Mouse (Mus musculus): ENCODE results near the gene Wsb2. TPM values are rescaled to one million over a fixed set of nuclear protein-coding genes. Genes with fewer than 3 reads are reported as not detected.
A peak's percentile ranks its signal among the peaks of the same experiment; 100 is the strongest.

The Wsb2 gene
- polyA plus RNA-seq, 2 experiments, result 59.5 to 69.4 TPM

GRCm38 (mm10) chr5:117356365-117357128 is 557 bp upstream of the Wsb2 start:
- H3K27me3 ChIP-seq (ENCODE audit: control insufficient read depth, insufficient read depth, low read length), result no peaks in the 10 kb centered on the region
- DNase-seq (ENCODE audit: low spot score) (no peak), ATAC-seq (ENCODE audit: low FRiP score, low read depth) (peak; percentile 38; the same call in 1 of the 2 replicates)
- H3K36me3 ChIP-seq (ENCODE audit: control insufficient read depth, insufficient read depth, low read length), result no peaks in the 10 kb centered on the region
- peaks cover 23% of the 10 kb centered on the region for H3K4me1 ChIP-seq (ENCODE audit: control insufficient read depth, insufficient read depth, low read length)
- H3K4me3 ChIP-seq (replicated peaks; ENCODE audit: low read length), result peak overlapping the region; percentile 95
- no peak for TF ChIP-seq POLR2A (IDR thresholded peaks at IDR 0.05; ENCODE audit: borderline replicate concordance, extremely low read depth, insufficient read depth, insufficient read length)
- 1% methylated on average over 20 of the region's 24 CpGs for WGBS
- H3K4me2 ChIP-seq (replicated peaks; ENCODE audit: low read depth, low read length, severe bottlenecking), result peak overlapping the region; percentile 73
- H3K9me3 ChIP-seq (ENCODE audit: control insufficient read depth, low read length), result no peaks in the 10 kb centered on the region
- peak overlapping the region; percentile 87 for H3K27ac ChIP-seq (replicated peaks; ENCODE audit: low read depth, low read length)
- H3K9ac ChIP-seq (ENCODE audit: low read depth, low read length, severe bottlenecking), result peak overlapping the region; percentile 89

GRCm38 (mm10) chr5:117357478-117358247 is 559 bp downstream of the Wsb2 start:
- Histone ChIP-seq H3K4me3 (replicated peaks; ENCODE audit: low read length) (peak overlapping the region; percentile 95), H3K4me2 (replicated peaks; ENCODE audit: low read depth, low read length, severe bottlenecking) (peak overlapping the region; percentile 73), H3K9ac (ENCODE audit: low read depth, low read length, severe bottlenecking) (peak overlapping the region; percentile 89), H3K9me3 (ENCODE audit: control insufficient read depth, low read length) (no peaks in the 10 kb centered on the region), H3K36me3 (ENCODE audit: control insufficient read depth, insufficient read depth, low read length) (no peaks in the 10 kb centered on the region), H3K27ac (replicated peaks; ENCODE audit: low read depth, low read length) (peak overlapping the region; percentile 87), H3K4me1 (ENCODE audit: control insufficient read depth, insufficient read depth, low read length) (peaks cover 23% of the 10 kb centered on the region), H3K27me3 (ENCODE audit: control insufficient read depth, insufficient read depth, low read length) (no peaks in the 10 kb centered on the region)
- no peak for TF ChIP-seq POLR2A (IDR thresholded peaks at IDR 0.05; ENCODE audit: borderline replicate concordance, extremely low read depth, insufficient read depth, insufficient read length)
- 2% methylated on average over 26 of the region's 49 CpGs for WGBS
- ATAC-seq (ENCODE audit: low FRiP score, low read depth) (peak; percentile 42), DNase-seq (ENCODE audit: low spot score) (no peak)

- Histone ChIP-seq H3K4me1 (ENCODE audit: control insufficient read depth, insufficient read depth, low read length) (peaks cover 23% of the 10 kb centered on the region), H3K4me2 (replicated peaks; ENCODE audit: low read depth, low read length, severe bottlenecking) (peak overlapping the region; percentile 73), H3K4me3 (replicated peaks; ENCODE audit: low read length) (peak overlapping the region; percentile 95), H3K27ac (replicated peaks; ENCODE audit: low read depth, low read length) (no peak overlapping the region), H3K27me3 (ENCODE audit: control insufficient read depth, insufficient read depth, low read length) (no peaks in the 10 kb centered on the region), H3K9me3 (ENCODE audit: control insufficient read depth, low read length) (no peaks in the 10 kb centered on the region), H3K9ac (ENCODE audit: low read depth, low read length, severe bottlenecking) (peak overlapping the region; percentile 89), H3K36me3 (ENCODE audit: control insufficient read depth, insufficient read depth, low read length) (no peaks in the 10 kb centered on the region)
- TF ChIP-seq POLR2A (IDR thresholded peaks at IDR 0.05; ENCODE audit: borderline replicate concordance, extremely low read depth, insufficient read depth, insufficient read length), result no peak
- DNase-seq (ENCODE audit: low spot score) (no peak), ATAC-seq (ENCODE audit: low FRiP score, low read depth) (no peak)
- 8% methylated on average over 6 of the region's 6 CpGs for WGBS
Measured at GRCm38 (mm10) chr5:117358248-117358630, 1.1 kb downstream of the Wsb2 start.

GRCm38 (mm10) chr5:117358725-117359124 is 1.6 kb downstream of the Wsb2 start:
- peaks cover 3% of the 10 kb centered on the region; the same call in 1 of the 2 replicates for H3K36me3 ChIP-seq (ENCODE audit: control insufficient read depth, insufficient read depth, low read length)
- H3K27me3 ChIP-seq (ENCODE audit: control insufficient read depth, insufficient read depth, low read length), result no peaks in the 10 kb centered on the region
- peak; percentile 48 for DNase-seq (ENCODE audit: low spot score)
- H3K4me3 ChIP-seq (replicated peaks; ENCODE audit: low read length), result peak overlapping the region; percentile 95; the same call in 1 of the 2 replicates
- no peak for TF ChIP-seq POLR2A (IDR thresholded peaks at IDR 0.05; ENCODE audit: borderline replicate concordance, extremely low read depth, insufficient read depth, insufficient read length)
- 34% methylated on average over 11 of the region's 11 CpGs for WGBS
- no peaks in the 10 kb centered on the region for H3K9me3 ChIP-seq (ENCODE audit: control insufficient read depth, low read length)
- H3K4me2 ChIP-seq (replicated peaks; ENCODE audit: low read depth, low read length, severe bottlenecking), result peak overlapping the region; percentile 73
- no peak overlapping the region for H3K27ac ChIP-seq (replicated peaks; ENCODE audit: low read depth, low read length)
- ATAC-seq (ENCODE audit: low FRiP score, low read depth), result no peak
- no peak overlapping the region for H3K9ac ChIP-seq (ENCODE audit: low read depth, low read length, severe bottlenecking)
- peaks cover 23% of the 10 kb centered on the region for H3K4me1 ChIP-seq (ENCODE audit: control insufficient read depth, insufficient read depth, low read length)

GRCm38 (mm10) chr5:117359497-117360227 is 2.6 kb downstream of the Wsb2 start:
- Histone ChIP-seq H3K36me3 (ENCODE audit: control insufficient read depth, insufficient read depth, low read length) (peaks cover 12% of the 10 kb centered on the region; the same call in 1 of the 2 replicates), H3K9ac (ENCODE audit: low read depth, low read length, severe bottlenecking) (no peak overlapping the region), H3K9me3 (ENCODE audit: control insufficient read depth, low read length) (no peaks in the 10 kb centered on the region), H3K4me1 (ENCODE audit: control insufficient read depth, insufficient read depth, low read length) (peaks cover 23% of the 10 kb centered on the region), H3K27me3 (ENCODE audit: control insufficient read depth, insufficient read depth, low read length) (no peaks in the 10 kb centered on the region), H3K27ac (replicated peaks; ENCODE audit: low read depth, low read length) (no peak overlapping the region), H3K4me2 (replicated peaks; ENCODE audit: low read depth, low read length, severe bottlenecking) (no peak overlapping the region), H3K4me3 (replicated peaks; ENCODE audit: low read length) (no peak overlapping the region)
- DNase-seq (ENCODE audit: low spot score), result no peak
- WGBS, result 40% methylated on average over 7 of the region's 7 CpGs
- no peak for ATAC-seq (ENCODE audit: low FRiP score, low read depth)
- TF ChIP-seq POLR2A (IDR thresholded peaks at IDR 0.05; ENCODE audit: borderline replicate concordance, extremely low read depth, insufficient read depth, insufficient read length), result no peak
